15 mouse cellular contexts compared by ENCODE assay signal in genomic region chr9:66560728-66561127, GRCm38 (mm10). TPM values are rescaled to one million over a fixed set of nuclear protein-coding genes. Genes with fewer than 3 reads are reported as not detected.
A peak's percentile ranks its signal among the peaks of the same experiment; 100 is the strongest.
DNase-seq lines count a peak whose midpoint lies in the region; ATAC-seq and TF ChIP-seq lines count a peak whose summit lies in the region.
"Had no signal": no experiment of that assay in that cellular context is flagged by ENCODE, and none has a peak within 500 bp of the region (broad histone marks: within the 10 kb centered on the region; RNA-seq: fewer than 3 reads in every experiment).

No protein-coding gene starts in this region.

- WGBS in heart, postnatal 0 days, result 80% methylated on average over 1 of the region's 1 CpGs
- WGBS in midbrain, embryonic 16.5 days, result 71% methylated on average over 1 of the region's 1 CpGs
- WGBS in midbrain, embryonic 11.5 days, result 82% methylated on average over 1 of the region's 1 CpGs
- 45% methylated on average over 1 of the region's 1 CpGs for WGBS in neural tube, embryonic 15.5 days

- no peaks in the 10 kb centered on the region for H3K27me3 ChIP-seq in heart, postnatal 0 days (ENCODE audit: control insufficient read depth, insufficient read depth, low read length)
- H3K27me3 ChIP-seq in midbrain, embryonic 16.5 days (ENCODE audit: control insufficient read depth, insufficient read depth, low read depth, low read length), result no peaks in the 10 kb centered on the region
- no peaks in the 10 kb centered on the region for H3K27me3 ChIP-seq in midbrain, embryonic 11.5 days (ENCODE audit: control insufficient read depth, insufficient read depth, low read length)
- no peaks in the 10 kb centered on the region for H3K27me3 ChIP-seq in neural tube, embryonic 15.5 days (replicated peaks)
- H3K27me3 ChIP-seq: CH12.LX; limb, embryonic 15.5 days; lung, embryonic 15.5 days; megakaryocyte, embryonic 14.5 days had no signal

- no peak for TF ChIP-seq EP300 in heart, postnatal 0 days (IDR thresholded peaks at IDR 0.05; ENCODE audit: low read depth)

- no peak for TF ChIP-seq CTCF in heart, postnatal 0 days (IDR thresholded peaks at IDR 0.05; ENCODE audit: low read depth)

- no peaks in the 10 kb centered on the region for H3K36me3 ChIP-seq in heart, postnatal 0 days (replicated peaks; ENCODE audit: control insufficient read depth, insufficient read depth, low read length)
- H3K36me3 ChIP-seq in midbrain, embryonic 16.5 days (ENCODE audit: control insufficient read depth, insufficient read depth, low read length), result no peaks in the 10 kb centered on the region
- H3K36me3 ChIP-seq in midbrain, embryonic 11.5 days (ENCODE audit: control insufficient read depth, insufficient read depth, low read length), result no peaks in the 10 kb centered on the region
- no peaks in the 10 kb centered on the region for H3K36me3 ChIP-seq in neural tube, embryonic 15.5 days
- H3K36me3 ChIP-seq: limb, embryonic 15.5 days; lung, embryonic 15.5 days had no signal

- no peak overlapping the region for H3K9ac ChIP-seq in heart, postnatal 0 days (replicated peaks; ENCODE audit: low read depth, low read length)
- H3K9ac ChIP-seq in midbrain, embryonic 16.5 days (ENCODE audit: low read depth, low read length), result no peak overlapping the region
- no peak overlapping the region for H3K9ac ChIP-seq in midbrain, embryonic 11.5 days (ENCODE audit: low read length)
- no peak overlapping the region for H3K9ac ChIP-seq in neural tube, embryonic 15.5 days (replicated peaks)
- H3K9ac ChIP-seq: limb, embryonic 15.5 days; lung, embryonic 15.5 days had no signal

- no peak overlapping the region for H3K4me2 ChIP-seq in heart, postnatal 0 days (ENCODE audit: low read depth, low read length)
- no peak overlapping the region for H3K4me2 ChIP-seq in midbrain, embryonic 16.5 days (ENCODE audit: low read length)
- H3K4me2 ChIP-seq in midbrain, embryonic 11.5 days, result no peak overlapping the region
- H3K4me2 ChIP-seq in neural tube, embryonic 15.5 days, result no peak overlapping the region
- H3K4me2 ChIP-seq: limb, embryonic 15.5 days; lung, embryonic 15.5 days had no signal

- peaks cover 11% of the 10 kb centered on the region; the same call in 1 of the 2 replicates for H3K4me1 ChIP-seq in heart, postnatal 0 days (ENCODE audit: control insufficient read depth, insufficient read depth)
- H3K4me1 ChIP-seq in midbrain, embryonic 16.5 days (ENCODE audit: control insufficient read depth, insufficient read depth, low read length), result 0 out of 2 replicates have a peak, but pooled peaks cover 5% of the 10 kb centered on the region
- H3K4me1 ChIP-seq in midbrain, embryonic 11.5 days (ENCODE audit: control insufficient read depth, insufficient read depth, low read length), result no peaks in the 10 kb centered on the region
- H3K4me1 ChIP-seq in neural tube, embryonic 15.5 days, result peaks cover 5% of the 10 kb centered on the region; the same call in 1 of the 2 replicates

- peak overlapping the region; percentile 34; the same call in 1 of the 2 replicates for H3K27ac ChIP-seq in heart, postnatal 0 days (ENCODE audit: low read depth)
- peak overlapping the region; percentile 50; the same call in 1 of the 2 replicates for H3K27ac ChIP-seq in midbrain, embryonic 16.5 days (ENCODE audit: low read length)
- H3K27ac ChIP-seq in midbrain, embryonic 11.5 days (ENCODE audit: low read depth, low read length), result no peak overlapping the region
- H3K27ac ChIP-seq in neural tube, embryonic 15.5 days (replicated peaks), result 0 out of 2 replicates have a peak overlapping the region, but pooled peaks have one; percentile 9
- H3K27ac ChIP-seq: limb, embryonic 15.5 days; lung, embryonic 15.5 days had no signal

- no peak for DNase-seq in heart, postnatal 0 days (ENCODE audit: low spot score)
- DNase-seq in heart, adult 8-10 months (ENCODE audit: low spot score), result no peak
- no peak for DNase-seq in midbrain, embryonic 11.5 days (ENCODE audit: low spot score, missing footprints)
- peak; percentile 17 for DNase-seq in MN1 (ENCODE audit: low spot score)
- DNase-seq in right cerebral cortex, adult 2 months (ENCODE audit: low spot score in 2 of 2), result no peak
- DNase-seq in ovary, postnatal 36 days (ENCODE audit: low spot score), result no peak
- DNase-seq: adrenal gland, adult 8-10 months; cerebellum, adult 9-11 months had no signal

- H3K9me3 ChIP-seq in heart, postnatal 0 days (replicated peaks; ENCODE audit: control insufficient read depth, low read length), result no peaks in the 10 kb centered on the region
- H3K9me3 ChIP-seq in midbrain, embryonic 16.5 days (replicated peaks; ENCODE audit: control insufficient read depth, low read length, poor library complexity, severe bottlenecking), result no peaks in the 10 kb centered on the region
- H3K9me3 ChIP-seq in midbrain, embryonic 11.5 days (ENCODE audit: control insufficient read depth, low read length), result no peaks in the 10 kb centered on the region
- no peaks in the 10 kb centered on the region for H3K9me3 ChIP-seq in neural tube, embryonic 15.5 days (replicated peaks)
- H3K9me3 ChIP-seq: limb, embryonic 15.5 days; lung, embryonic 15.5 days; megakaryocyte, embryonic 14.5 days had no signal

- no peak overlapping the region for H3K4me3 ChIP-seq in heart, postnatal 0 days (ENCODE audit: low read depth, low read length)
- no peak overlapping the region for H3K4me3 ChIP-seq in midbrain, embryonic 16.5 days (ENCODE audit: low read depth, low read length)
- no peak overlapping the region for H3K4me3 ChIP-seq in midbrain, embryonic 11.5 days (ENCODE audit: low read depth, low read length)
- no peak overlapping the region for H3K4me3 ChIP-seq in neural tube, embryonic 15.5 days (replicated peaks)
- H3K4me3 ChIP-seq: erythroblast, embryonic 14.5 days; limb, embryonic 15.5 days; lung, embryonic 15.5 days had no signal

- no peak for ATAC-seq in heart, postnatal 0 days (ENCODE audit: insufficient read depth, low read depth)
- no peak for ATAC-seq in midbrain, embryonic 16.5 days
- no peak for ATAC-seq in midbrain, embryonic 11.5 days (ENCODE audit: low FRiP score)
- no peak for ATAC-seq in neural tube, embryonic 15.5 days (ENCODE audit: low FRiP score)

RNA-seq across cellular contexts. Expression of gene Usp3, which starts 32.2 kb away (rescaled TPM):
- 53.4 and 275 TPM in 2 replicates for total RNA-seq in heart, postnatal 0 days (2014; rRNA removed; ENCODE audit: low replicate concordance)
- 31.8 and 39.4 TPM in 2 replicates for polyA plus RNA-seq in heart, postnatal 0 days (2015; fragmentation: Nextera tagmentation; extraction: Ambion mirVana)
- 10 to 100 TPM; 19.8 to 26.5 (median 21.9) TPM for total RNA-seq in heart, adult 8-10 months (2022)
- polyA plus RNA-seq in midbrain, embryonic 16.5 days (2015; fragmentation: Nextera tagmentation; extraction: Ambion mirVana), result 43.5 and 62.6 TPM in 2 replicates
- polyA plus RNA-seq in midbrain, embryonic 11.5 days (2014; fragmentation: Nextera tagmentation; extraction: Ambion mirVana), result 104 and 106 TPM in 2 replicates
- 51.2 and 57.0 TPM in 2 replicates for polyA plus RNA-seq in neural tube, embryonic 15.5 days (2015; fragmentation: Nextera tagmentation; extraction: Ambion mirVana)

RNA-seq across cellular contexts. Expression of gene Fbxl22, which starts 46.3 kb away (rescaled TPM):
- total RNA-seq in heart, postnatal 0 days (2014; rRNA removed; ENCODE audit: low replicate concordance), result 121 and 128 TPM in 2 replicates
- 143 and 185 TPM in 2 replicates for polyA plus RNA-seq in heart, postnatal 0 days (2015; fragmentation: Nextera tagmentation; extraction: Ambion mirVana)
- total RNA-seq in heart, adult 8-10 months (2022), result 10 to 100 TPM; 28.1 to 43.0 (median 31.0) TPM
- polyA plus RNA-seq in midbrain, embryonic 16.5 days (2015; fragmentation: Nextera tagmentation; extraction: Ambion mirVana), result 0.72 and 1.2 TPM in 2 replicates
- polyA plus RNA-seq in midbrain, embryonic 11.5 days (2014; fragmentation: Nextera tagmentation; extraction: Ambion mirVana), result 1.8 and 2.1 TPM in 2 replicates
- 1.4 and 2.9 TPM in 2 replicates for polyA plus RNA-seq in neural tube, embryonic 15.5 days (2015; fragmentation: Nextera tagmentation; extraction: Ambion mirVana)

Comparison
In these comparisons a context has a peak if more than half of its experiments do, and no peak if none do; other contexts are left out.
1. RNA of gene Fbxl22, which starts 46.3 kb away (polyA plus RNA-seq): 143 to 185 TPM in heart, postnatal 0 days; 1.8 to 2.1 TPM in midbrain, embryonic 11.5 days, 1.4 to 2.9 TPM in neural tube, embryonic 15.5 days and 0.72 to 1.2 TPM in midbrain, embryonic 16.5 days; every median in the first group is over 10 times any median in the second.